Mouse (Mus musculus) embryonic fibroblast, embryonic 13.5 days (primary cell): Measurements from ENCODE around the gene Enox1.

Experiments used
- CTCF ChIP-seq: IDR thresholded peaks from 2 replicates; pipeline ENCODE4 v1.5.1; 2011; ENCODE audit warnings: mild to moderate bottlenecking, control low read depth, low read length, moderate library complexity, borderline replicate concordance; ENCODE audit not compliant: insufficient read depth
- POLR2A ChIP-seq: IDR thresholded peaks from 2 replicates; pipeline ENCODE4 v1.6.1; 2011; ENCODE audit warnings: low read depth, mild to moderate bottlenecking, control low read depth, low read length, moderate library complexity

DNA sequence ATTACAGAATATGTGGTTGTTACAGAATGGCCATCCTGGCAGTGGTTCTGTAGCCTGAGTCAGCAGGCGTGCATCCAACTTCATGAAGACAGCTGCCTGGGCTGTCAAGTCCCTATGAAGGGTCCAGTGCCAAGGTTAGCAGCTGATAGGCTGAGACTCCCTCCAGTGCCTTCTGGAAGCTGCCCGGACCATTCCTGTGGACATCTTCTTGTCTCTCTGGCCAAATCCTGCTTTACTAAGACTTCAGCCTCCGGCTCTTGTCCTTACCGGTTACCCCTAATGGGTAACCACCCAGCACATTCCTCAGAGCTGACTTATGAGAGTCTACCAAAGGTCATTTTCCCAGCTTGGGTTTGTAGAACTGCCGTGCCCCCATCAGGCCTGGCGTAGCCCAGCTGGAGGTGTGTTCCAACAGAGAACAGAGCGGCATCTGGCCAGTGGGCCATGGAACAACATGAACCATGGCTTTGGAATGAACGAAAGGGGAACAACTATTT, 328.4 kb downstream of the Enox1 start:
- TF ChIP-seq CTCF = no peak
- TF ChIP-seq POLR2A = no peak
